Mouse (Mus musculus): ENCODE results near the gene Apc2.

DNA sequence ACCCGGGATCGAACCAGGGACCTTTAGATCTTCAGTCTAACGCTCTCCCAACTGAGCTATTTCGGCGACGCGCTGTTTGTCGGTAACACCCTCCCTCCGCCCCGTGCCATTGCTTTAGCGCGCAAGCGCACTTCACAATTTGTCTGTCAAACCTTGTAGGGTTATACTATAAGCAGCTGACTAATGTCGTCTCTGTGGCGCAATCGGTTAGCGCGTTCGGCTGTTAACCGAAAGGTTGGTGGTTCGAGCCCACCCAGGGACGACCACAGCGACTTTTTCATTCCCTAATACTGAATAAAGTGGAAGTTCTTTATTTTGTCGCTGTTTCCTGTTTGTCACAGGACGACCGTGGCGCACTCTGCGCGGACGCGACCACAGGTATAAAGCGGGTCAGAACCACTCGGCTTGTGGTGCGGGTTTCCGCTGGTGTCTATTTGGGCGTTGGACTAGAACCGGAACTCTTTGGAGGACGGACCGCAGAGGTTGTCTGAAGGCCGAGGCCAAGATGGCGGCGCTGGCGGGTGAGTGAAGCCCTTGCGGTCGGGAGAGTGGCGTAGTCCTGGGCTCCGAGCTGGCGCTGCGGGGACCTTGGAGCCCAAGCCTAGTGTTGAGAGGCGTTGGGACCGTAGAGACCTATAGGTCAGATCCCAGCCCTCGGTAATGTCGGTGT, 46.7 kb upstream of the Apc2 start, which contains the start of gene Ndufs7:
- TF ChIP-seq CTCF (IDR thresholded peaks at IDR 0.05; ENCODE audit: low read depth, low read length): no peak
- TF ChIP-seq POLR2A (IDR thresholded peaks at IDR 0.05; ENCODE audit: extremely low read depth, insufficient read depth, low read length): peak; percentile 93
